Mouse (Mus musculus) mature B cell (primary cell): ENCODE data around the gene Sptssb.

ENCODE experiments used
- in situ Hi-C: fragments of 300-500 bp; cut with MboI; formaldehyde crosslinking; loops from 2 replicates; pipeline ENCODE4 v1.14.3; 2019

Gene Sptssb

GRCm38 (mm10) chr3:69859858-69860588 is at the start of gene Sptssb:
Sptssb (minus strand) TSS chr3:69859940.
- in situ Hi-C loops: no loop called here

GRCm38 (mm10) chr3:69908074-69908473 is 48.3 kb upstream of the Sptssb start:
- in situ Hi-C loops: no loop called here

GRCm38 (mm10) chr3:69907564-69907963 is 47.8 kb upstream of the Sptssb start:
- in situ Hi-C loops: no loop called here

- in situ Hi-C loops: no loop called here
Measured at GRCm38 (mm10) chr3:69902787-69903477, 43.2 kb upstream of the Sptssb start.

DNA sequence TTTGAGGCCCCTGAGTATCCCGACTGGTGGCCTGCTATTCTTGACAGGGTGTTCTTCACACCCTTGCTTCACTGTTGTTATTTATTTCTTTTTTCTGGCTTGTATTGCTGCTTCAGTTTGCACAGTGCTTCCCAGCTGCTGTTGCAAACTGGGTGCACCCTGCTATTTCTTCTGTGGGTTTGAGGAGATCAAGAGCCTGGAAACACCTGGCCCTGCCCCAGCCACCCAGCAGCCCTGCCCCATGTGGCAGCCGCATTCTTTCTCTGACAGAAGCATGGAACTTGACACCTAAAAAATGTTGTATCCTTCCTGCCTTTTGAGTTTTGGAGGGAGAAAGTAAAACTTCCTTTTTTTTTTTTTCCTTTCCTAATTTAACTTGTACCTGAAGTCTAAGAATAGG is 42.6 kb upstream of the Sptssb start:
- in situ Hi-C loops: no loop called here

DNA sequence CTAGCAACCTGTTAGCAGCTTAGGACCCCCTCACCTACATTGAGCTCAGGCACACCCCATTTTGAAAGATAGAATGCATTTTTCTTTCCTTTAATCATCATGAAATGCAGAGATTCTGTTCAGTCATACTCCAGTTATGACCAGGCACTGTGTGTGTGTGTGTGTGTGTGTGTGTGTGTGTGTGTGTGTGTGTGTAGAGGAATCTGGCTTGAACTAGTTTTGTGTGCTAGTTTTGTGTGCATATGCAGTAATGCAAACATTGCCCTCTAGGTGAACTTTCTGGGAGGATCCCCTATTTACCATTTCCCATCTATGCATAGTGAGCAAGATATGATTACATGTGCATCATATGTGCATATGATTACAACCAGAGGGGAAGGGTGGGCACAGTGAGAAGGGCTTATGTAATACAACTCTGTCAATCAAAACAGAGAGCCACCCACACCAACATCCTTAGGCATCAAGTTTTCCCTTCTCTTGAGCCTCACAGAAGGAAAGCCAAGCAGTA is 42.2 kb upstream of the Sptssb start:
- in situ Hi-C loops: no loop called here

GRCm38 (mm10) chr3:69900335-69900734 is 40.6 kb upstream of the Sptssb start:
- in situ Hi-C loops: no loop called here

DNA sequence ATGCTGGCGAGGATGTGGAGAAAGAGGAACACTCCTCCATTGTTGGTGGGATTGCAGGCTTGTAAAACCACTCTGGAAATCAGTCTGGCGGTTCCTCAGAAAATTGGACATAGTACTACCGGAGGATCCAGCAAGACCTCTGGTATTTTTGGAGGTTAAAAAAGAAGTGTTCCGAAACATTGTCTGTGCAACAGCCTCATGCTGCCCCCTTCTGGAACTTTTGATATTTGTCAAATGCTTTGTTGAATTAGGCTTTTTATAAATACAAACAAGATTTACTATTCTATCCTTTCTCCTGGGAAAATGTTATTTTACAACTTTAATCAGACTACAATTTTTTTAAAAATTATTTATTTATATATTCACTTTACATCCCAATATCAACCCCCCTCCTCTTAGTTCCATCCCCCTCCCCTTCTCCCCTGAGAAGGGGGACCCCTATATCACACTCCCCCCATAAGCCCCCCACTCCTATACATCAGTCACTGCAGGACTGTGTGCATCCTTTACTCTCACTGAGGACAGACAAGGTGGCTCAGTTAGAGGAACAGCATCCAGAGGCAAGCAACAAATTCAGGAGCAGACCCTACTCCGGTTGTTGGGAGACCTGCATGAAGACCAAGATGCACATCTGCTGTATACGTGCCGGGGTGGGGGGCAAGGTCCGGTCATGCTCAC is 38.3 kb upstream of the Sptssb start:
- in situ Hi-C loops: no loop called here

- in situ Hi-C loops: no loop called here
Measured at GRCm38 (mm10) chr3:69895516-69895915, 35.8 kb upstream of the Sptssb start.

DNA sequence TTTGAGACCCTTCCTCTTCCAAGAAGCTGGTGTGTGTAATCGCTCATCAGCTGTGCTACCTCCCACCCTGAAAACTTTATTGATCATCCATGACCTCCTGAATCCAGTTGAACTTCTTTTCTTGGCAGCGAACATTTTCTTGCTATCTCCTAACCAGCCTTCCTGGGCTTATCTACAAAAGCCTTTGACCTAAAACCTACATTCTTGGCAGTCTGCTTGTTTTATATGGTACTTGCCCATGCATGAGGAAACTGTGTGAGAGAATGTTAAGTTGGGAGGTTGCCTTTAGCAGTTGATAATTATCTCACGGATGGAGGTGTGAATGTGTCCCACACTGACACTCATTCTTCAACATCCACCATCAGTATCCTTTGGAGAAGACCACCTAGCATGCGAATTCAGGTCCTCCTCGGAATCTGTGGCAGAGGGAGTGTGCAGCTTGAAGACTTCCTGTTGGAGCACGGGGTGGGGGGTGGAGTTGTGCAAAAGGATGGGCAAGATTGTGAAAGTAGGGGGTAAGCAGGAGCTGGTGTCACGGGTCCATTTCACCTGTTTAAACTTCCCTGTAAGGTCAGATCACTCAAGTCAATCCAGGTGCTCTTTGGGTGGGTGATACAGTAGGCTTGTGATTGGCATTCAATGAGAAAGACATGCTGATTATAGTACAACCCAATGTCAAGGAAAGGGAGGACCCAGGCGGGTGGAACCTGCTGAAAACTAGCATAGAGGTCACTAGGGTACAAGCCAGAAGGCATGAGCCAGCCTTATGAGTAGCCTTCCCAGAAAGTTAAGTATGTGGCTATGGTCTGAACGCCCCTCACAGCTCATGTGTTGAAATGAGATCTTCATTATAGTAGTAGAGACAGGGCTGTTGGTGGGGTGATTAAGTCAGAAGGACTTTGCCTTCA is 32.7 kb upstream of the Sptssb start:
- in situ Hi-C loops: no loop called here

DNA sequence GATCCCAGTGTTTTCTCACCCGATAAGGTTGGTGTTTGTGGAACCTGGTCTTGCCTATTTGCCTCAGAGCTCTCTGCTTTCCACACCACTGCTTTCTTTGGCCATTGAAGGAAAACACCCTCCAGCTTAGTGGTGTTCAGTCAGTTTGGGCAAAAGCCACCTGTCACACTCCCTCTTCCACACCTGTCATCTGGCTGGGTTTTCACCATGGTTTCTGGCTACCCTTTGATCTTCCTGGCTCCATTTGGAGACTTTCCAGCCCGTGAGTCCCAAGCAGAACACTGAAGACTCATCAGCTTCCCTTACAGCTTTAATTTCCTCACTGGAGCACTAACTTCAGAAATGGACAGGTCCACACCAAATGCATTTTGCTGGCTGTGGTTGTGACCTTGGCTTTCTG is 26.1 kb upstream of the Sptssb start:
- in situ Hi-C loops: no loop called here

GRCm38 (mm10) chr3:69883710-69884109 is 24.0 kb upstream of the Sptssb start:
- in situ Hi-C loops: no loop called here

GRCm38 (mm10) chr3:69877538-69877937 is 17.8 kb upstream of the Sptssb start:
- in situ Hi-C loops: no loop called here

GRCm38 (mm10) chr3:69874721-69875120 is 15.0 kb upstream of the Sptssb start:
- in situ Hi-C loops: no loop called here

- in situ Hi-C loops: no loop called here
Measured at GRCm38 (mm10) chr3:69872661-69873327, 13.1 kb upstream of the Sptssb start.

DNA sequence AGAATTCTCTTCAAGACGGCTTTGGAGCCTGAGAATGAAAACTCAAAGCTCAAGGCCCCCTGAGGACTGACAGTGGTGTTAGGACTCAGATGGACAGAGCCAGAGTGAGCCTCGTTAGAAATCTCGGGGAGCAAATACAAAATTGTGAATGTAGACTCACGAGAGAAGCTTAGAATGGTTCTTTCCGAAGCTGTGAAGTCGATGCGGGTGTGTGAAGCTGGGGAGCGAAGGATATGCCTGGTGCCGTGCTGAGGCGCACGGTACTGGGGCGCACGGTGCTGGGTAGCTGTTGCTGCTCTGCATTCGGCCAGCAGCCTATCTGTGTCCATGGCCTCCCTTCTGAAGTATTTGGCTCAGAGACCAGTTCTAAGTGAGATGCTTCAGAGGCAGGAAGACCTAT is 11.4 kb upstream of the Sptssb start:
- in situ Hi-C loops: no loop called here

- in situ Hi-C loops: no loop called here
Measured at GRCm38 (mm10) chr3:69869702-69870101, 10.0 kb upstream of the Sptssb start.

DNA sequence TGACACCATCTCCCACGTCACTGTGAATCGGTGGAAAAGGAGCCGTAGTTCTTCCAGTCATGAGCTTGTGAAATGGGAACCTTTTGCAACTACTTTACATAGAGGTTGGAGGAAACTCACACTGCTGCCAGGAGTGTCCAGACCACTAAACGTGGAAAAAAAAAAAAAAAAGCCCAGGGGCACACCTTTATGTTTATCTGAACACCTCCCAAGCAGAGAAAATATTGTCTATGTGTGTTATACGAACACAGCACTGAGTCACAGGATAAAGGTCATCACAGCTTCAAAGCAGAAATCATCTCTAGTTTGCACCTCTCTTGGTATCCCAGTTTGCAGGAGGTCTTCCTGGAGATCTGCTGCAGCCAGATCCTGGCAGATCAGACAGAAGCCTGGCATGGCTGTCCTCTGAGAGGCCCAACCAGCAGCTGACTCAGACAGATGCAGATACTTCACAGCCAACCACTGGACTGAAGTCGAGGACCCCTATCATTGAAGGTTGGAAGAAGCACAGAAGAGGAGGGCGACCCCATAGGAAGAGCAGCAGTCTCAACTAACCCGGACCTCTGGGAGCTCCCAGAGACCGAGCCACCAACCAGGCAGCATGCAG is 2.2 kb upstream of the Sptssb start:
- in situ Hi-C loops: no loop called here

DNA sequence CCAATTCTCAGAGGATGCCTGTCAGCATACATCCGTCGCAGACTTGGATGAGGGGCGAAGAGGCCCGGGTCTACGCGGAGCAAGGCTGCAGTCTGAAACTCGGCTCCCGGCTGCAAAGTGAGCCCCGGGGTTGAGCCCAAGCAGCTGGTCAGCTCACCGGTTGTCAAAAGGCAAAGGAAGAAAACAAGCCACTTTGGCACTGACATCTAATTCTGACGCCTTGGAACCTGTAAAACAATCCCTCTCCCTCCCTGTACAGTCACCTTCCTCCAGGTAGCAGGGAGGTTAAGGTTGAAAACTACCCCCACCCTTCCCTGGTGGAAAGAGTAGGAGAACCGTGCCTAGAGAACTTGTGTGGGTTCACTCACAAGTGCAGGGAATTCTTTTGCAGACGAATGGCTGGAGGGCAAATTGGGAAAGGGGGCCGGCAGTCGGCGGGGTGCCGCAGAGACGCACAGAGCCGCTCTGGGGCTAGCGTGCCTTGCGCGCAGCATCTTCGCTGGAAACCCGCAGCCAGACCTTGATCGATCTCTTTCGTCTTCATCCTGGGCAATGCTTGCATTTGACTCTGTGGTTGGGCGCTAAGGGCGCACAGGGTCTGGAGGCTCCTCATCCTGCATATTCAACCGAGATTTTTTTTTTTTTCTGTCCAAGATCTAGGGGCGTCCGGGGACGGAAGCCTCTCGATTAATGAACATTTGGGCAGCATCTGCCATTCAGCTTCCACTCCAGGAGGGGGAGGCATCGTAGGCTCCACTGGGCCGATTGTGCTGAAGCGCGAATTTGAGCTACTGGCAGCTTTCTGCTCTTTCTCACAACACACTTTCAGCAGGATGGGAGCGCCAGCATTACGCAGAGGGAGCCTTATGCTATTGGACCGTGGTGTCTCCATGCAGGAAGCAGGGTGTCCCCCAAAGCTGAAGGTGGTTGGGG is 1.1 kb upstream of the Sptssb start:
- in situ Hi-C loops: no loop called here

DNA sequence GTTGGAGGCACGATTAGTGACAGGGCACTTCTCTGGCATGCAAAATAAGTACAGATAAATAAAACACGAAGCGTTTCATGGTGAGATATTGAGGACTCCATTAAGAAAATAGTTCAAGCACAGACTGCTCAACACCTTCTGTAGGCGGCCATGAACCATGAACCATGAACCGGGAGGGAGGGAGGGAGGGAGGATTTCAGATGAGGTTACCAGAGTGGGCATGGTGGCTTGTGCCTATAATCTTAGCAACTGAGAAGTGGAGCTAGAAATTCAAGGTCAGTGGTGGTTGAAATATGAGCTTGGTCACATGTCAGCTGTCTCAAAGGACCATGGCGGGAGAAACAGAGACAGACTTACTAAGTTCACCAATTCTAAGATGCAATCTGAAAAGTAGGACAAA is 20.3 kb downstream of the Sptssb start:
- in situ Hi-C loops: no loop called here
